Mouse (Mus musculus): ENCODE data around the gene Rchy1. TPM values are rescaled to one million over a fixed set of nuclear protein-coding genes. Genes with fewer than 3 reads are reported as not detected.

Rchy1 gene
- 14.4 and 21.3 TPM in 2 replicates for polyA plus RNA-seq (2012; ENCODE audit: low replicate concordance)

DNA sequence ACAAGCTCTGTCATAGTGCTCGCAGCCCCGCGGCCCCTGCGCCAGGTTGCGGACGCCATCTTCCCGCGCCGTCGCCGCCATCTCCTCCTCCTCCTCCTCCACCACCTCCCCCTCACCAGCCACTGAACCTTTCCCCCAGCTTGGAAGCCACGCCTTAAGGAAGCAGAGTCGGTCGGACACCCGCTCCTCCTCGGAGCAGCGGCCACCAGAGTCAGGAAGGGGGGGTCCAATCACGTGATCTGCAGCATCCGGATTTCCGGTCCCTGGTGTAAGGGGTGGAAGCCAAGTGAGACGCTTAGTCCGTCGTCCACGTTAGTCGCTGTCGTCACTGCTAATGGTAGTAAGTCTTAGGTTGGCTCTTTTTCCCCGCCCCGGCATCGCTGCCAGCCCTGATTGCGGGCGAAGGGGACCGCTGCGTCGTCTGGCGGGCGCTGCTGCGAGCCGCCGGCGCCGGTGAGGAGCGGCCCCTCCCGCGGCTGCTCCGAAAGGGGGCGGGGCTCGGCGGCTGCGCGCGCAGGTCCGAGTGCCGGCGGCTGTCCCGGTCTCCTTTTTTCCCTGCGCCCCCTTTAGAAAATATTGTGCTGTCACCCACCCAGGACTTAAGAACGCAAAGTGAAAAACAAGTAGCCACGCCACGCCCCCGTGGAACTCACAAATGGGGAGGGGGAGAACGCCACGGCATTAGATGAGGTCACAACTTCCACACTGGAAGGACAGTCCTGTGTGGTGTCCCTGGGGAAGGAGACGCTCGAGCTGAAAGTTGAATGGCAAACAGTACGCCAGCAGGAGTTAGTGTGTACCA lies at the start of gene Rchy1:
TSS of gene Rchy1 (minus strand) at position 430 of the 802 bp plus-strand sequence.

DNA sequence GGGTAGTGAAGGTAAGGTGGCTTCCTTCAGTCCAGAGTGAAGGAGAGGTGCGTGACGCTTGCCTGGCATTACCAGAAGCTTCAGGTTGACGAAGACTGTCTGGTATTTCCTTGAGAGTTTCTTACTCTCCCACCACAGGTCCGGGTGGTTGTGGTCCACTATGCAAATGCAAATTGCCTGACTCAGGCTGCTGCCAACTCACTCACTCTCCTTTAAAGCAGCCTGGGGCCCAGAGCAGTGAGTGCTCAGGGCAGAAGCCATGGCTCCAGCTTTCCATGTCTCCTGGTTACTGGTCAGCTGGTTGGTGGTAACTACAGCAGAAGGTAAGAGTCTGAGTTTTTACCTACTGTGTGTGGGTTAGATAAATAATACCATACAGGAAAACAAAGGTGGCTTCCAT lies 24.4 kb upstream of the Rchy1 start, which contains the start of gene Odaph:
TSS of gene Odaph (plus strand) at position 240 of the 400 bp plus-strand sequence.

Other genes starting within 250 kb of the Rchy1 start
- gene Odaph, start 24.4 kb upstream of the Rchy1 start, polyA plus RNA-seq (2012; ENCODE audit: low replicate concordance) = 0.34 TPM in 1 of 2 replicates, not detected in the other
- gene Cdkl2, start 80.8 kb upstream of the Rchy1 start, polyA plus RNA-seq (2012; ENCODE audit: low replicate concordance) = 0.13 and 0.58 TPM in 2 replicates
- gene G3bp2, start 120.7 kb upstream of the Rchy1 start, polyA plus RNA-seq (2012; ENCODE audit: low replicate concordance) = 16.5 and 19.7 TPM in 2 replicates
- 6.1 and 37.8 TPM in 2 replicates for gene Uso1, start 174.9 kb upstream of the Rchy1 start, polyA plus RNA-seq (2012; ENCODE audit: low replicate concordance)

Data from hematopoietic multipotent progenitor cell, adult 10-12 weeks (in vitro differentiated cells).